Mouse (Mus musculus) stomach, embryonic 15.5 days (tissue): ENCODE results near the gene Slc2a8. TPM values are rescaled to one million over a fixed set of nuclear protein-coding genes. Genes with fewer than 3 reads are reported as not detected.
"Not testable (repeated sequence)": the region's sequence is repeated elsewhere in the genome, so short reads cannot be mapped to it uniquely, and the experiment has no call there.

Source experiments
- ATAC-seq: fragments of 200-750 bp; cut with Nextera tagmentation; 2 replicates; pipeline ENCODE4 v1.8.0; 2017; ENCODE audit warnings: low read depth, moderate number of reproducible peaks, moderate TSS enrichment; ENCODE audit not compliant: insufficient read depth, low FRiP score
- H3K27ac ChIP-seq: fragments of 300-500 bp; sonication (generic); 2 replicates; pipeline ENCODE4 v1.5.1; 2015; ENCODE audit warnings: mild to moderate bottlenecking, inconsistent platforms
- H3K27me3 ChIP-seq: fragments of 300-500 bp; sonication (generic); replicated peaks from 2 replicates; pipeline ENCODE4 v1.6.1; 2015; ENCODE audit warnings: inconsistent platforms
- H3K36me3 ChIP-seq: fragments of 300-500 bp; sonication (generic); 2 replicates; pipeline ENCODE4 v1.6.1; 2015; ENCODE audit warnings: inconsistent platforms
- H3K4me1 ChIP-seq: fragments of 300-500 bp; sonication (generic); 2 replicates; pipeline ENCODE4 v1.6.1; 2015; ENCODE audit warnings: inconsistent platforms
- H3K4me2 ChIP-seq: fragments of 300-500 bp; sonication (generic); 2 replicates; pipeline ENCODE4 v1.6.1; 2015; ENCODE audit warnings: mild to moderate bottlenecking, inconsistent platforms
- H3K4me3 ChIP-seq: fragments of 300-500 bp; sonication (generic); replicated peaks from 2 replicates; pipeline ENCODE4 v1.5.1; 2015; ENCODE audit warnings: inconsistent platforms
- H3K9ac ChIP-seq: fragments of 300-500 bp; sonication (generic); 2 replicates; pipeline ENCODE4 v1.6.1; 2015; ENCODE audit warnings: inconsistent platforms
- H3K9me3 ChIP-seq: fragments of 300-500 bp; sonication (generic); 2 replicates; pipeline ENCODE4 v1.6.1; 2016; ENCODE audit warnings: inconsistent platforms
- WGBS: fragments of 180-500 bp; shearing (Covaris S2); methylation state at CpG from one replicate; pipeline ENCODE4 v1.1.7; 2015; 5-methylcytosine and 5-hydroxymethylcytosine counted together
- polyA plus RNA-seq: library from polyadenylated mRNA; unstranded; fragments of >200 nt; fragmentation: Nextera tagmentation; extraction: Ambion mirVana; gene quantifications from 2 replicates; pipeline ENCODE4 v1.2.1, GENCODE M21; 2015

Slc2a8 gene
- 16.9 and 18.2 TPM in 2 replicates for polyA plus RNA-seq

- Histone ChIP-seq H3K27ac (no peak within 1 kb of the TSS; the same call in 1 of the 2 replicates), H3K27me3 (no peaks in the 10 kb centered on the region), H3K4me3 (peak within 1 kb of the TSS; percentile 78), H3K4me2 (peak within 1 kb of the TSS; percentile 98), H3K9me3 (no peaks in the 10 kb centered on the region), H3K36me3 (no peaks in the 10 kb centered on the region), H3K4me1 (peaks cover 10% of the 10 kb centered on the region), H3K9ac (peak within 1 kb of the TSS; percentile 73)
- WGBS, result under 1% methylated on average over 49 of the region's 50 CpGs
- peak; percentile 97 for ATAC-seq
Observed at GRCm38 (mm10) chr2:32981725-32982271, at the start of gene Slc2a8. Gene Slc2a8 (minus strand): TSS chr2:32982083.

- H3K4me2 ChIP-seq, result no peak overlapping the region
- H3K4me3 ChIP-seq, result no peak overlapping the region
- no peak for ATAC-seq
- no peaks in the 10 kb centered on the region for H3K4me1 ChIP-seq
- H3K9me3 ChIP-seq, result no peaks in the 10 kb centered on the region
- H3K36me3 ChIP-seq, result no peaks in the 10 kb centered on the region
- H3K27ac ChIP-seq, result no peak overlapping the region
- H3K27me3 ChIP-seq, result no peaks in the 10 kb centered on the region
- WGBS, result 74% methylated on average over 4 of the region's 4 CpGs
- H3K9ac ChIP-seq, result no peak overlapping the region
Observed at GRCm38 (mm10) chr2:33025040-33025439, 43.2 kb upstream of the Slc2a8 start.

GRCm38 (mm10) chr2:33024564-33024963 is 42.7 kb upstream of the Slc2a8 start:
- H3K27ac ChIP-seq, result no peak overlapping the region
- H3K4me1 ChIP-seq, result no peaks in the 10 kb centered on the region
- no peak for ATAC-seq
- H3K9ac ChIP-seq, result no peak overlapping the region
- H3K9me3 ChIP-seq, result no peaks in the 10 kb centered on the region
- 71% methylated on average over 10 of the region's 10 CpGs for WGBS
- no peaks in the 10 kb centered on the region for H3K27me3 ChIP-seq
- no peak overlapping the region for H3K4me3 ChIP-seq
- H3K36me3 ChIP-seq, result no peaks in the 10 kb centered on the region
- no peak overlapping the region for H3K4me2 ChIP-seq

GRCm38 (mm10) chr2:33022846-33023245 is 41.0 kb upstream of the Slc2a8 start:
- 80% methylated on average over 6 of the region's 6 CpGs for WGBS

GRCm38 (mm10) chr2:33018026-33018425 is 36.1 kb upstream of the Slc2a8 start:
- Histone ChIP-seq H3K9me3 (no peaks in the 10 kb centered on the region), H3K4me2 (no peak overlapping the region), H3K27ac (no peak overlapping the region), H3K4me1 (no peaks in the 10 kb centered on the region), H3K9ac (no peak overlapping the region), H3K27me3 (no peaks in the 10 kb centered on the region), H3K4me3 (no peak overlapping the region), H3K36me3 (no peaks in the 10 kb centered on the region)
- ATAC-seq, result no peak
- WGBS, result 5% methylated on average over 6 of the region's 6 CpGs

More at GRCm38 (mm10) chr2:33022846-33023245, 41.0 kb upstream of the Slc2a8 start:
- no peaks in the 10 kb centered on the region for H3K9me3 ChIP-seq
- H3K4me1 ChIP-seq, result no peaks in the 10 kb centered on the region
- no peak overlapping the region for H3K4me2 ChIP-seq
- H3K27me3 ChIP-seq, result no peaks in the 10 kb centered on the region
- no peaks in the 10 kb centered on the region for H3K36me3 ChIP-seq
- no peak overlapping the region for H3K27ac ChIP-seq
- no peak for ATAC-seq
- H3K4me3 ChIP-seq, result no peak overlapping the region
- no peak overlapping the region for H3K9ac ChIP-seq

- Histone ChIP-seq H3K9me3 (no peaks in the 10 kb centered on the region), H3K4me1 (no peaks in the 10 kb centered on the region), H3K27ac (no peak overlapping the region), H3K36me3 (no peaks in the 10 kb centered on the region), H3K4me2 (no peak overlapping the region), H3K27me3 (no peaks in the 10 kb centered on the region), H3K4me3 (no peak overlapping the region), H3K9ac (no peak overlapping the region)
- no peak for ATAC-seq
- WGBS, result 71% methylated on average over 2 of the region's 2 CpGs
Observed at GRCm38 (mm10) chr2:33017191-33017590, 35.3 kb upstream of the Slc2a8 start.

GRCm38 (mm10) chr2:33014877-33015276 is 33.0 kb upstream of the Slc2a8 start:
- no peak overlapping the region for H3K27ac ChIP-seq
- no peaks in the 10 kb centered on the region for H3K4me1 ChIP-seq
- H3K36me3 ChIP-seq, result no peaks in the 10 kb centered on the region
- H3K9ac ChIP-seq, result no peak overlapping the region
- H3K27me3 ChIP-seq, result no peaks in the 10 kb centered on the region
- no peaks in the 10 kb centered on the region for H3K9me3 ChIP-seq
- H3K4me3 ChIP-seq, result no peak overlapping the region
- 92% methylated on average over 5 of the region's 5 CpGs for WGBS
- ATAC-seq, result no peak
- H3K4me2 ChIP-seq, result no peak overlapping the region

- ATAC-seq, H3K27ac ChIP-seq, H3K27me3 ChIP-seq, H3K36me3 ChIP-seq, H3K4me2 ChIP-seq, H3K4me1 ChIP-seq, H3K9me3 ChIP-seq, H3K9ac ChIP-seq, H3K4me3 ChIP-seq: not testable (repeated sequence)
- WGBS, result 84% methylated on average over 4 of the region's 4 CpGs
Observed at GRCm38 (mm10) chr2:33009055-33009454, 27.2 kb upstream of the Slc2a8 start.

GRCm38 (mm10) chr2:33005041-33005440 is 23.2 kb upstream of the Slc2a8 start:
- Histone ChIP-seq H3K9me3 (no peaks in the 10 kb centered on the region), H3K4me2 (no peak overlapping the region), H3K36me3 (no peaks in the 10 kb centered on the region), H3K9ac (no peak overlapping the region), H3K4me1 (no peaks in the 10 kb centered on the region), H3K4me3 (no peak overlapping the region), H3K27me3 (no peaks in the 10 kb centered on the region), H3K27ac (no peak overlapping the region)
- 79% methylated on average over 5 of the region's 5 CpGs for WGBS
- no peak for ATAC-seq

- Histone ChIP-seq H3K27me3 (no peaks in the 10 kb centered on the region), H3K36me3 (no peaks in the 10 kb centered on the region), H3K4me1 (no peaks in the 10 kb centered on the region), H3K9me3 (no peaks in the 10 kb centered on the region), H3K27ac (no peak overlapping the region), H3K4me3 (no peak overlapping the region), H3K4me2 (no peak overlapping the region), H3K9ac (no peak overlapping the region)
- no peak for ATAC-seq
- WGBS, result 84% methylated on average over 7 of the region's 7 CpGs
Observed at GRCm38 (mm10) chr2:33002144-33002543, 20.3 kb upstream of the Slc2a8 start.

- Histone ChIP-seq H3K36me3 (no peaks in the 10 kb centered on the region), H3K27me3 (no peaks in the 10 kb centered on the region), H3K4me3 (no peak overlapping the region), H3K9me3 (no peaks in the 10 kb centered on the region), H3K9ac (no peak overlapping the region), H3K27ac (no peak overlapping the region), H3K4me1 (no peaks in the 10 kb centered on the region), H3K4me2 (no peak overlapping the region)
- no peak for ATAC-seq
- 84% methylated on average over 2 of the region's 2 CpGs for WGBS
Observed at GRCm38 (mm10) chr2:32999752-33000151, 17.9 kb upstream of the Slc2a8 start.

GRCm38 (mm10) chr2:32997792-32998191 is 15.9 kb upstream of the Slc2a8 start:
- Histone ChIP-seq H3K9me3 (no peaks in the 10 kb centered on the region), H3K27me3 (no peaks in the 10 kb centered on the region), H3K4me2 (no peak overlapping the region), H3K4me3 (no peak overlapping the region), H3K4me1 (no peaks in the 10 kb centered on the region), H3K36me3 (no peaks in the 10 kb centered on the region), H3K9ac (no peak overlapping the region), H3K27ac (no peak overlapping the region)
- ATAC-seq, result no peak
- 84% methylated on average over 4 of the region's 4 CpGs for WGBS

GRCm38 (mm10) chr2:32997081-32997480 is 15.2 kb upstream of the Slc2a8 start:
- H3K4me3 ChIP-seq, result no peak overlapping the region
- WGBS, result 80% methylated on average over 6 of the region's 6 CpGs
- no peak overlapping the region for H3K4me2 ChIP-seq
- no peaks in the 10 kb centered on the region for H3K36me3 ChIP-seq
- no peak overlapping the region for H3K9ac ChIP-seq
- H3K27ac ChIP-seq, result no peak overlapping the region
- H3K27me3 ChIP-seq, result no peaks in the 10 kb centered on the region
- no peaks in the 10 kb centered on the region for H3K9me3 ChIP-seq
- H3K4me1 ChIP-seq, result no peaks in the 10 kb centered on the region
- ATAC-seq, result no peak
